Mouse (Mus musculus): ENCODE data around the gene Pxdc1.

DNA sequence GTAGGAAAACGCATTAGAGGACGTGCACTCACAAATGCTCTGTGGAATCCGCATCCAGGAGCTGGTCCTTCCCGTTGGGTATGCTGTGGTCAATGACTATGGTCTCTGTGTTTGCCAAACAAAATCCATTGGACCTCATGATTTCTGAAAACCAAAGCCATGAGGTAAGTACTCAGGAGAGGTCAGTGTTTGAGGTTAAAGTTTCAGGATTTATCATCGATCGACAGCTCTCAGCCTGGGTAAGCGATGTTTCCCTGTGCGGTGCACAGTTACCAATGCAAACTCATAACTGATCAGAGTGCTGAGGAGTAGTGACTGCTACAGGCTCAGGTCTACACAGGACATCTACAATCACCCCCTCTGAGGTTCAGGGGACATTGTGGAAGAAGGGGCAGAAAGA, 23.0 kb downstream of the Pxdc1 start:
- TF ChIP-seq POLR2A (IDR thresholded peaks at IDR 0.05; ENCODE audit: low read depth, low read length), result no peak
- TF ChIP-seq CTCF (IDR thresholded peaks at IDR 0.05; ENCODE audit: borderline replicate concordance, insufficient read depth, low read length), result no peak

Measured in embryonic fibroblast, embryonic 13.5 days (primary cell).